Mouse (Mus musculus): ENCODE measurements at regions not wholly inside any gene's neighbourhood (a gene's known extent, or its start where the extent isn't known, plus 50 kb on each side); places are given as distances from the start of the nearest gene placed in this dataset.

DNA sequence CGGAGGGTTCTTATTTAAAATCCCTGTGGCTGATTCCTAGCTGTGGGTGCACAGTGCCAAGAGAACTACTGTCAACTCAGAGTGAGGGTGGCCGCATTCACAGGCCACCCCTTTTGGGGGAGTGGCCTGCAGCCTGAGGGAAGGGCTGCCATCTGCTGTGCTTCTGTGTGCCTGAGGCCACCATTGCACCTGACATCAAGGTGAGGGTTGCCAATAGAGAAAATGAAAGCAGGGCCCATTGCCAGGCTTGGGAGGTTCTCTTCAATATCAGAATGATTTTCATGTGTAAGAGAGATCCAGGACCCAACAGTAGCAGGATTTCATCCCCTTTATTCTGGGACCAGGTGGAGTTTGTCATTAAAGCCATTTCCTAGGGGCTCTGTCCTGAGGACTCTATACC, 127.2 kb upstream of the Smad3 start:
- no peak for TF ChIP-seq CTCF (IDR thresholded peaks at IDR 0.05; ENCODE audit: extremely low read depth, insufficient read length, insufficient replicate concordance, low read depth, low read length)
- no peak for TF ChIP-seq POLR2A (IDR thresholded peaks at IDR 0.05; ENCODE audit: low read depth, low read length)
